Mouse (Mus musculus) megakaryocyte, embryonic 14.5 days (primary cell): ENCODE measurements around the gene Wrnip1.

ENCODE experiments used
- FLI1 ChIP-seq: IDR thresholded peaks from 2 replicates; pipeline ENCODE4 v1.6.1; 2012; ENCODE audit warnings: low read length, inconsistent platforms, mixed read lengths
- GATA1 ChIP-seq: IDR thresholded peaks from 3 replicates; pipeline ENCODE4 v1.6.1; 2012; ENCODE audit warnings: mixed read lengths, low read length, inconsistent platforms, borderline replicate concordance

GRCm38 (mm10) chr13:32795166-32795565 is 6.7 kb upstream of the Wrnip1 start:
- TF ChIP-seq GATA1 (no peak), FLI1 (no peak)
